Mouse (Mus musculus): Measurements from ENCODE around the gene Vipr2. TPM values are rescaled to one million over a fixed set of nuclear protein-coding genes. Genes with fewer than 3 reads are reported as not detected.

The Vipr2 gene
- total RNA-seq, 2 experiments from 2014 or later = 0.67 to 0.78 TPM

GRCm38 (mm10) chr12:116097166-116097565 lies 19.6 kb downstream of the Vipr2 start:
- DNase-seq = no peak

- DNase-seq = no peak
Measured at GRCm38 (mm10) chr12:116101945-116102344, 24.4 kb downstream of the Vipr2 start.

GRCm38 (mm10) chr12:116109451-116110353 lies 32.2 kb downstream of the Vipr2 start:
- no peak for DNase-seq

GRCm38 (mm10) chr12:116111007-116111694 lies 33.6 kb downstream of the Vipr2 start:
- no peak for DNase-seq

GRCm38 (mm10) chr12:116115781-116116180 lies 38.3 kb downstream of the Vipr2 start:
- DNase-seq = no peak

- DNase-seq = no peak
Measured at GRCm38 (mm10) chr12:116116455-116116854, 38.9 kb downstream of the Vipr2 start.

- DNase-seq = no peak
Measured at GRCm38 (mm10) chr12:116117352-116117929, 39.9 kb downstream of the Vipr2 start.

- DNase-seq = no peak
Measured at GRCm38 (mm10) chr12:116119001-116119400, 41.5 kb downstream of the Vipr2 start.

- DNase-seq = no peak
Measured at GRCm38 (mm10) chr12:116123786-116124185, 46.3 kb downstream of the Vipr2 start.

- no peak for DNase-seq
Measured at GRCm38 (mm10) chr12:116130936-116131335, 53.4 kb downstream of the Vipr2 start.

- DNase-seq = no peak
Measured at GRCm38 (mm10) chr12:116132909-116133308, 55.4 kb downstream of the Vipr2 start.

GRCm38 (mm10) chr12:116135906-116136305 lies 58.4 kb downstream of the Vipr2 start:
- no peak for DNase-seq

GRCm38 (mm10) chr12:116138322-116139205 lies 61.0 kb downstream of the Vipr2 start:
- DNase-seq = no peak

GRCm38 (mm10) chr12:116140605-116141004 lies 63.1 kb downstream of the Vipr2 start:
- DNase-seq = no peak

- DNase-seq = no peak
Measured at GRCm38 (mm10) chr12:116141816-116142215, 64.3 kb downstream of the Vipr2 start.

GRCm38 (mm10) chr12:116142464-116142863 lies 64.9 kb downstream of the Vipr2 start:
- no peak for DNase-seq

GRCm38 (mm10) chr12:116145246-116145645 lies 67.7 kb downstream of the Vipr2 start:
- DNase-seq = no peak

GRCm38 (mm10) chr12:116145686-116146085 lies 68.2 kb downstream of the Vipr2 start:
- no peak for DNase-seq

GRCm38 (mm10) chr12:116146996-116147634 lies 69.6 kb downstream of the Vipr2 start:
- no peak for DNase-seq

GRCm38 (mm10) chr12:116152866-116153428 lies 75.4 kb downstream of the Vipr2 start:
- no peak for DNase-seq

Data from adrenal gland, postnatal 10 days (tissue).